Mouse (Mus musculus) thymus, postnatal 25 days (tissue): ENCODE data around the gene AI464131.
A peak's percentile ranks its signal among the peaks of the same experiment; 100 is the strongest.

ENCODE experiments used
- DNase-seq: peaks from one replicate; pipeline ENCODE4 v3.0.0; 2022

Gene AI464131

GRCm38 (mm10) chr4:41502986-41503412, at the start of gene AI464131:
TSS of gene AI464131 (minus strand) at chr4:41503076.
- DNase-seq = peak; percentile 60

- DNase-seq = peak; percentile 81
These were observed 49.7 kb upstream of the AI464131 start for GRCm38 (mm10) chr4:41552529-41552928.

- DNase-seq = no peak
These were observed 44.2 kb upstream of the AI464131 start for GRCm38 (mm10) chr4:41547086-41547485.

- DNase-seq = no peak
These were observed 43.1 kb upstream of the AI464131 start for GRCm38 (mm10) chr4:41545985-41546384.

GRCm38 (mm10) chr4:41542136-41542535, 39.3 kb upstream of the AI464131 start:
- DNase-seq = no peak

GRCm38 (mm10) chr4:41534866-41535265, 32.0 kb upstream of the AI464131 start:
- DNase-seq = no peak

- peak; percentile 12 for DNase-seq
These were observed 29.5 kb upstream of the AI464131 start for GRCm38 (mm10) chr4:41532420-41532819.

- DNase-seq = no peak
These were observed 25.1 kb upstream of the AI464131 start for GRCm38 (mm10) chr4:41527996-41528395.

GRCm38 (mm10) chr4:41527076-41527475, 24.2 kb upstream of the AI464131 start:
- DNase-seq = no peak

GRCm38 (mm10) chr4:41526553-41526952, 23.7 kb upstream of the AI464131 start:
- DNase-seq = no peak

- DNase-seq = no peak
These were observed 22.0 kb upstream of the AI464131 start for GRCm38 (mm10) chr4:41524829-41525228.

GRCm38 (mm10) chr4:41523839-41524238, 21.0 kb upstream of the AI464131 start:
- DNase-seq = no peak

- DNase-seq = peak; percentile 23
These were observed 19.9 kb upstream of the AI464131 start for GRCm38 (mm10) chr4:41522788-41523187.

- no peak for DNase-seq
These were observed 19.3 kb upstream of the AI464131 start for GRCm38 (mm10) chr4:41522136-41522535.

- no peak for DNase-seq
These were observed 17.8 kb upstream of the AI464131 start for GRCm38 (mm10) chr4:41520641-41521040.

- DNase-seq = no peak
These were observed 16.3 kb upstream of the AI464131 start for GRCm38 (mm10) chr4:41519195-41519594.

GRCm38 (mm10) chr4:41518349-41518748, 15.5 kb upstream of the AI464131 start:
- DNase-seq = no peak

GRCm38 (mm10) chr4:41517233-41517632, 14.4 kb upstream of the AI464131 start, which contains the start of gene 1110017D15Rik:
TSS of gene 1110017D15Rik (minus strand) at chr4:41517333.
- no peak for DNase-seq

GRCm38 (mm10) chr4:41513714-41514113, 10.8 kb upstream of the AI464131 start:
- DNase-seq = no peak

- no peak for DNase-seq
These were observed 10.4 kb upstream of the AI464131 start for GRCm38 (mm10) chr4:41513309-41513708.

GRCm38 (mm10) chr4:41507998-41508397, 5.1 kb upstream of the AI464131 start:
- no peak for DNase-seq

- no peak for DNase-seq
These were observed 4.5 kb upstream of the AI464131 start for GRCm38 (mm10) chr4:41507326-41507924.

GRCm38 (mm10) chr4:41506906-41507305, 4.0 kb upstream of the AI464131 start:
- DNase-seq = peak; percentile 71

- peak; percentile 40 for DNase-seq
These were observed 3.3 kb upstream of the AI464131 start for GRCm38 (mm10) chr4:41506156-41506555.

- DNase-seq = no peak
These were observed 2.3 kb upstream of the AI464131 start for GRCm38 (mm10) chr4:41505131-41505551.
